Mouse (Mus musculus) embryonic fibroblast, embryonic 13.5 days (primary cell): ENCODE data around the gene Glra4.

Experiments
- CTCF ChIP-seq: IDR thresholded peaks from 2 replicates; pipeline ENCODE4 v1.5.1; 2011; ENCODE audit warnings: mild to moderate bottlenecking, control low read depth, low read length, moderate library complexity, borderline replicate concordance; ENCODE audit not compliant: insufficient read depth
- POLR2A ChIP-seq: IDR thresholded peaks from 2 replicates; pipeline ENCODE4 v1.6.1; 2011; ENCODE audit warnings: low read depth, mild to moderate bottlenecking, control low read depth, low read length, moderate library complexity

GRCm38 (mm10) chrX:136828610-136829009 lies 48.7 kb upstream of the Glra4 start:
- TF ChIP-seq CTCF (no peak), POLR2A (no peak)
